Mouse (Mus musculus): ENCODE data around the gene Psmb7.

The Psmb7 gene

GRCm38 (mm10) chr2:38594874-38595273, 49.0 kb downstream of the Psmb7 start:
- in situ Hi-C loops (cut with MboI, MseI): loop anchor here (25.0 kb wide), 1 partner anchor 158 kb away; no protein-coding TSS in a partner anchor

GRCm38 (mm10) chr2:38591751-38592459, 52.0 kb downstream of the Psmb7 start:
- in situ Hi-C loops (cut with MboI, MseI): loop anchor here (25.0 kb wide), 1 partner anchor 155 kb away; no protein-coding TSS in a partner anchor

GRCm38 (mm10) chr2:38586733-38587132, 57.2 kb downstream of the Psmb7 start:
- in situ Hi-C loops (cut with MboI, MseI): loop anchor here (25.0 kb wide), 1 partner anchor 149 kb away; no protein-coding TSS in a partner anchor

GRCm38 (mm10) chr2:38585379-38585736, 58.5 kb downstream of the Psmb7 start:
- in situ Hi-C loops (cut with MboI, MseI): loop anchor here (25.0 kb wide), 1 partner anchor 148 kb away; no protein-coding TSS in a partner anchor

GRCm38 (mm10) chr2:38584514-38585378, 59.1 kb downstream of the Psmb7 start:
- in situ Hi-C loops (cut with MboI, MseI): loop anchor here (25.0 kb wide), 1 partner anchor 147 kb away; no protein-coding TSS in a partner anchor

- in situ Hi-C loops (cut with MboI, MseI): loop anchor here (25.0 kb wide), 1 partner anchor 147 kb away; no protein-coding TSS in a partner anchor
These were observed 59.9 kb downstream of the Psmb7 start for GRCm38 (mm10) chr2:38583982-38584381.

- in situ Hi-C loops (cut with MboI, MseI): loop anchor here (25.0 kb wide), 1 partner anchor 142 kb away; no protein-coding TSS in a partner anchor
These were observed 64.4 kb downstream of the Psmb7 start for GRCm38 (mm10) chr2:38579528-38579927.

GRCm38 (mm10) chr2:38578602-38579521, 65.0 kb downstream of the Psmb7 start:
- in situ Hi-C loops (cut with MboI, MseI): loop anchor here (25.0 kb wide), 1 partner anchor 142 kb away; no protein-coding TSS in a partner anchor

- in situ Hi-C loops (cut with MboI, MseI): loop anchor here (25.0 kb wide), 1 partner anchor 137 kb away; no protein-coding TSS in a partner anchor
These were observed 69.2 kb downstream of the Psmb7 start for GRCm38 (mm10) chr2:38574697-38575096.

- in situ Hi-C loops (cut with MboI, MseI): no loop called here
These were observed 71.8 kb downstream of the Psmb7 start for GRCm38 (mm10) chr2:38571971-38572601.

GRCm38 (mm10) chr2:38562596-38562995, 81.3 kb downstream of the Psmb7 start:
- in situ Hi-C loops (cut with MboI, MseI): no loop called here

GRCm38 (mm10) chr2:38560296-38561227, 83.3 kb downstream of the Psmb7 start:
- in situ Hi-C loops (cut with MboI, MseI): no loop called here

GRCm38 (mm10) chr2:38556721-38557120, 87.2 kb downstream of the Psmb7 start:
- in situ Hi-C loops (cut with MboI, MseI): no loop called here

GRCm38 (mm10) chr2:38555659-38556058, 88.2 kb downstream of the Psmb7 start:
- in situ Hi-C loops (cut with MboI, MseI): no loop called here

- in situ Hi-C loops (cut with MboI, MseI): no loop called here
These were observed 89.5 kb downstream of the Psmb7 start for GRCm38 (mm10) chr2:38554226-38554995.

- in situ Hi-C loops (cut with MboI, MseI): no loop called here
These were observed 91.9 kb downstream of the Psmb7 start for GRCm38 (mm10) chr2:38552004-38552443.

GRCm38 (mm10) chr2:38547793-38548517, 95.9 kb downstream of the Psmb7 start:
- in situ Hi-C loops (cut with MboI, MseI): no loop called here

- in situ Hi-C loops (cut with MboI, MseI): no loop called here
These were observed 97.1 kb downstream of the Psmb7 start for GRCm38 (mm10) chr2:38546748-38547147.
